Mouse (Mus musculus): ENCODE results near the gene Zfp936.
"Not testable (repeated sequence)": the region's sequence is repeated elsewhere in the genome, so short reads cannot be mapped to it uniquely, and the experiment has no call there.

Zfp936 gene

DNA sequence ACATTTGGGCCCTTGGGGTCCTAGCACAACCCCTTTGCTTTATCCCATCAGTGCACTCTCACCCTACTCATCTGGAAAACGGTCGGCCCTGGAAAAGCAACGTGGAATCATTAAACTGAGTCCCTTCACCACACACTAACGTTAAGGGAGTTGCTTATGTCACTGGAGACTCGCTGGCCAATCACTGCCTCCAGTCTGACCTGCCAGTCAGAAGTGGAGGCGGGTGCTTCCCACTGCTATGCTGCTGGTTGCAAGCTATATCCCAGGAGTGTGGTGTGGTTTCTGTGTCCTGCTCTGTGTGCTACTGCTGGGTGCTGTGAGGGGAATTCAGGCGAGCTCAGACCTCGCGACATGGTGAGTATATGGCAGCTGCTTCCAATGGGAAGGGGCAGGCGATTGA is at the start of gene Zfp936:
TSS of gene Zfp936 (plus strand) at position 301 of the 400 bp plus-strand sequence.
- DNase-seq: not testable (repeated sequence)

- DNase-seq: no peak
Measured at GRCm38 (mm10) chr7:43077831-43078230, 36.2 kb upstream of the Zfp936 start.

DNA sequence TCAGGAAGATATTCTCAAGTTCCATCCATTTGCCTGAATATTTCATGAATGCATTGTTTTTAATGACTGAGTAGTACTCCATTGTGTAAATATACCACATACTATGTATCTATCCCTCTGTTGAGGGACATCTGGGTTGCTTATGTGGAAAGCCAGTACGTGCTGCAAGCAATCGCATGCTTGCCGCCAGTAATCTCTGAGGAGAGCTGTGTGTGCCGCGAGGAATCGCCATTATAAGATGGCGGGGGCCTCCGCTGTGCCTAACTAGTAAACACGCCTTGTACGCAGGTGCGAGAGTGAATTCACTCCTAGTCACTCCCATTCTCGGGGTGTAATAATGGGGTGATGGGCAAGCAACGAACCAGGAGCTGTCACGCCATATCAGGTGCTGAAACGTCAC is 14.7 kb downstream of the Zfp936 start:
- DNase-seq: not testable (repeated sequence)

DNA sequence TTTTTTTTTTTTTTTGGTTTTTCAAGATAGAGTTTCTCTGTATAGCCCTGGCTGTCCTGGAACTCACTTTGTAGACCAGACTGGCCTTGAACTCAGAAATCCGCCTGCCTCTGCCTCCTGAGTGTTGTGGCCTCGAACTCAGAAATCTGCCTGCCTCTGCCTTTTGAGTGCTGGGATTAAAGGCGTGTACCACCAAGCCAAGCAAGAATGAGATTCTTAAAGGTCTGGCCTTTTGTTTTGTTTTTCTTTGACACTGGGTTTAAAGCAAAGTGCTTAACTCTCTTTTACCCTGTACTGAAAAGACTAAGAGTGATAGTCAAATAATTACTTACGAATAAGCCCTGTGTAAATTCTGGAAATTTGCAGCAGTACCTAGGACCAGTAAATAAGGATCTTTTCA is 50.1 kb downstream of the Zfp936 start:
- DNase-seq: not testable (repeated sequence)

DNA sequence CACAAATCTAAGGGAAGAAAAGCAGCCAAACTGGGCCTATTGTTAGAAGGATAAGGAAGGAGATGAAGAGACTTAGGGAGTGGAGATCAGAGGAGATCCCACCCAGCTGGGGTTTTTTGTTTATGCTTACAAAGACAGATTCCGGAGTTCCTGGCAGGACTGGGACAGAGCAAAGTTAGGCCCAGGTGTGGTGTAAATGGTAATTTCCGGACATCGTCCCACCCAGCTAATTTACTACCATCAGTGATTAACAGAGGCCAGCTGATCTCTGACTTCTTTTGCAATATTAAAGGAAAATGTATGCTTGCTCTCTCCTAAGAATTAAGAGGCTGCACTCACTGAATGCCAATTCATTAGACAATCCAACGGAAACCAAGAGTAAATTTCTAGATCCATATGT is 53.1 kb downstream of the Zfp936 start:
- not testable (repeated sequence) for DNase-seq

- DNase-seq: not testable (repeated sequence)
Measured at GRCm38 (mm10) chr7:43167811-43168210, 53.8 kb downstream of the Zfp936 start.

- not testable (repeated sequence) for DNase-seq
Measured at GRCm38 (mm10) chr7:43168212-43168611, 54.2 kb downstream of the Zfp936 start.

GRCm38 (mm10) chr7:43177003-43177702 is 63.1 kb downstream of the Zfp936 start:
- DNase-seq: no peak

GRCm38 (mm10) chr7:43213781-43214180 is 99.8 kb downstream of the Zfp936 start:
- DNase-seq: not testable (repeated sequence)

All from thymus, postnatal 4 days (tissue).